Mouse (Mus musculus) B cell, adult (primary cell): ENCODE data around the gene AC129217.1. TPM values are rescaled to one million over a fixed set of nuclear protein-coding genes. Genes with fewer than 3 reads are reported as not detected.

ENCODE experiments used
- total RNA-seq: library from RNA; stranded (reverse); gene quantifications from 4 replicates; pipeline ENCODE4 v1.2.4, GENCODE M21; 2023; ENCODE audit not compliant: inconsistent age

AC129217.1 gene
- total RNA-seq, 1 experiment from 2014 or later: 9.6 TPM

Other genes starting within 250 kb of the AC129217.1 start
- gene Slc22a8, start 238.5 kb upstream of the AC129217.1 start, total RNA-seq: not detected in 4 replicates
- gene Slc22a6, start 211.7 kb upstream of the AC129217.1 start, total RNA-seq: not detected in 4 replicates
- not detected in 4 replicates for gene Chrm1, start 166.0 kb upstream of the AC129217.1 start, total RNA-seq
- 215 to 230 TPM (median 221 TPM) in 4 replicates for gene Slc3a2, start 106.4 kb upstream of the AC129217.1 start, total RNA-seq
- 66.4 to 86.6 TPM (median 70.6 TPM) in 4 replicates for gene Wdr74, start 93.9 kb upstream of the AC129217.1 start, total RNA-seq
- gene 1700092M07Rik, start 89.1 kb upstream of the AC129217.1 start, total RNA-seq: 4.2 to 4.8 TPM (median 4.5 TPM) in 4 replicates
- 209 to 258 TPM (median 241 TPM) in 4 replicates for gene Stx5a, start 88.4 kb upstream of the AC129217.1 start, total RNA-seq
- 374 to 413 TPM (median 398 TPM) in 4 replicates for gene Nxf1, start 72.7 kb upstream of the AC129217.1 start, total RNA-seq
- gene Tmem223, start 58.8 kb upstream of the AC129217.1 start, total RNA-seq: 28.8 to 38.3 TPM (median 33.5 TPM) in 4 replicates
- gene Tmem179b, start 55.3 kb upstream of the AC129217.1 start, total RNA-seq: 70.3 to 85.2 TPM (median 76.3 TPM) in 4 replicates
- gene Taf6l, start 43.4 kb upstream of the AC129217.1 start, total RNA-seq: 18.7 to 25.0 TPM (median 24.5 TPM) in 4 replicates
- gene Polr2g, start 31.2 kb upstream of the AC129217.1 start, total RNA-seq: 59.9 to 73.9 TPM (median 64.1 TPM) in 4 replicates
- gene Zbtb3, start 27.2 kb upstream of the AC129217.1 start, total RNA-seq: 1.1 to 2.0 TPM (median 1.6 TPM) in 4 replicates
- gene Ttc9c, start 10.4 kb upstream of the AC129217.1 start, total RNA-seq: 29.7 to 34.2 TPM (median 31.8 TPM) in 4 replicates
- gene Hnrnpul2, start 9.8 kb upstream of the AC129217.1 start, total RNA-seq: 114 to 120 TPM (median 118 TPM) in 4 replicates
- 46.7 to 50.3 TPM (median 48.0 TPM) in 4 replicates for gene Bscl2, start 7.7 kb downstream of the AC129217.1 start, total RNA-seq
- not detected in 4 replicates for gene Gng3, start 9.4 kb downstream of the AC129217.1 start, total RNA-seq
- 0.54 to 0.93 TPM (median 0.74 TPM) in 4 replicates for gene Lrrn4cl, start 21.0 kb downstream of the AC129217.1 start, total RNA-seq
- 131 to 153 TPM (median 146 TPM) in 4 replicates for gene Ubxn1, start 41.7 kb downstream of the AC129217.1 start, total RNA-seq
- gene Uqcc3, start 51.1 kb downstream of the AC129217.1 start, total RNA-seq: 20.4 to 22.0 TPM (median 20.8 TPM) in 4 replicates
- gene Lbhd1, start 54.0 kb downstream of the AC129217.1 start, total RNA-seq: 5.8 to 25.1 TPM (median 14.5 TPM) in 4 replicates
- not detected in 4 replicates for gene Gm49403, start 54.2 kb downstream of the AC129217.1 start, total RNA-seq
- gene 1810009A15Rik, start 59.1 kb downstream of the AC129217.1 start, total RNA-seq: 37.3 to 46.2 TPM (median 41.3 TPM) in 4 replicates
- 3.4 to 6.4 TPM in 2 of 4 replicates, not detected in the others for gene Gm49416, start 59.2 kb downstream of the AC129217.1 start, total RNA-seq
- gene Ints5, start 63.2 kb downstream of the AC129217.1 start, total RNA-seq: 17.3 to 21.1 TPM (median 20.2 TPM) in 4 replicates
- 154 to 162 TPM (median 156 TPM) in 4 replicates for gene Ganab, start 68.3 kb downstream of the AC129217.1 start, total RNA-seq
- 64.7 to 70.7 TPM (median 65.6 TPM) in 4 replicates for gene B3gat3, start 90.6 kb downstream of the AC129217.1 start, total RNA-seq
- 3.7 to 4.9 TPM (median 4.3 TPM) in 4 replicates for gene Rom1, start 99.6 kb downstream of the AC129217.1 start, total RNA-seq
- 81.6 to 99.9 TPM (median 83.4 TPM) in 4 replicates for gene Eml3, start 99.8 kb downstream of the AC129217.1 start, total RNA-seq
- 194 to 213 TPM (median 202 TPM) in 4 replicates for gene Mta2, start 112.1 kb downstream of the AC129217.1 start, total RNA-seq
- 41.4 to 46.3 TPM (median 43.1 TPM) in 4 replicates for gene Tut1, start 124.1 kb downstream of the AC129217.1 start, total RNA-seq
- 498 to 534 TPM (median 511 TPM) in 4 replicates for gene Eef1g, start 137.3 kb downstream of the AC129217.1 start, total RNA-seq
- 110 to 155 TPM (median 141 TPM) in 4 replicates for gene Ahnak, start 159.5 kb downstream of the AC129217.1 start, total RNA-seq